Mouse (Mus musculus) cortical plate, adult 2 months (tissue): ENCODE measurements around the gene Chaf1a.

Source experiments
- CTCF ChIP-seq: fragments of 200-500 bp; IDR thresholded peaks from 2 replicates; pipeline ENCODE4 v1.5.1; 2011; ENCODE audit warnings: mild to moderate bottlenecking, control low read depth, low read length; ENCODE audit not compliant: insufficient read depth; ENCODE audit errors: extremely low read depth
- POLR2A ChIP-seq: fragments of 200-500 bp; IDR thresholded peaks from 2 replicates; pipeline ENCODE4 v1.6.1; 2011; ENCODE audit warnings: mild to moderate bottlenecking, low read length, control low read depth; ENCODE audit not compliant: insufficient read depth; ENCODE audit errors: extremely low read depth

DNA sequence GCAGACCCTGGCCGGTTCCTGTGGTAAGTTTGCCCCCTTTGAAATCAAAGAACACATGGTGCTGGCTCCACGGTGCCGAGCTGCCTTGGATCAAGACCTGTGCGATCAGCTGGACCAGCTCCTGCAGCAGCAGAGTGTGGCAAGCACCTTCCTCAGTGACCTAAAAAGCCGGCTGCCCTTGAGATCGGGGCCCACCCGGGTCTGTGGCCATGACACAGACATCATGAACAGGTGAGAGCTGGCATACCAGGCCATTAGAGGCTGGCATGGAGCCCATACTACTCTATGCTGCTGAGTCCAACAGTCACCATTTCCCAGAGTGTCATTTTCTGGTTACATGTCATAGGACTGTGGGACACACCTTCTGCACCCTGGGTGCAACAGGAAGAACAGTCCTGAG lies 21.8 kb downstream of the Chaf1a start:
- TF ChIP-seq CTCF (no peak), POLR2A (no peak)
